Mouse (Mus musculus): ENCODE measurements around the gene Dph2. TPM values are rescaled to one million over a fixed set of nuclear protein-coding genes. Genes with fewer than 3 reads are reported as not detected.

Dph2 gene
- polyA plus RNA-seq, 1 experiment from 2014 or later, result 9.8 TPM

Other genes starting within 250 kb of the Dph2 start
- 24.0 and 24.4 TPM in 2 replicates for gene Dmap1, start 209.8 kb downstream of the Dph2 start, polyA plus RNA-seq (2015; fragmentation: Nextera tagmentation; extraction: Ambion mirVana)
- gene Gm12845, start 167.6 kb downstream of the Dph2 start, polyA plus RNA-seq (2015; fragmentation: Nextera tagmentation; extraction: Ambion mirVana), result not detected in 2 replicates
- not detected in 2 replicates for gene Klf17, start 126.4 kb downstream of the Dph2 start, polyA plus RNA-seq (2015; fragmentation: Nextera tagmentation; extraction: Ambion mirVana)
- gene Slc6a9, start 57.5 kb downstream of the Dph2 start, polyA plus RNA-seq (2015; fragmentation: Nextera tagmentation; extraction: Ambion mirVana), result 45.2 TPM in 2 replicates
- 1.0 and 1.1 TPM in 2 replicates for gene Ccdc24, start 19.5 kb downstream of the Dph2 start, polyA plus RNA-seq (2015; fragmentation: Nextera tagmentation; extraction: Ambion mirVana)
- 1.8 and 1.9 TPM in 2 replicates for gene B4galt2, start 8.5 kb downstream of the Dph2 start, polyA plus RNA-seq (2015; fragmentation: Nextera tagmentation; extraction: Ambion mirVana)
- gene Atp6v0b, start 4.7 kb downstream of the Dph2 start, polyA plus RNA-seq (2015; fragmentation: Nextera tagmentation; extraction: Ambion mirVana), result 158 and 159 TPM in 2 replicates
- gene Ipo13, start 23.0 kb upstream of the Dph2 start, polyA plus RNA-seq (2015; fragmentation: Nextera tagmentation; extraction: Ambion mirVana), result 22.5 and 25.9 TPM in 2 replicates
- gene Artn, start 37.7 kb upstream of the Dph2 start, polyA plus RNA-seq (2015; fragmentation: Nextera tagmentation; extraction: Ambion mirVana), result 2.5 and 2.7 TPM in 2 replicates
- 1.6 TPM in 2 replicates for gene St3gal3, start 242.9 kb upstream of the Dph2 start, polyA plus RNA-seq (2015; fragmentation: Nextera tagmentation; extraction: Ambion mirVana)